Mouse (Mus musculus) common myeloid progenitor, adult 5-6 weeks (primary cell): ENCODE measurements around the gene Tpst2. TPM values are rescaled to one million over a fixed set of nuclear protein-coding genes. Genes with fewer than 3 reads are reported as not detected.

ENCODE experiments used
- ATAC-seq: replicated peaks from 2 replicates; pipeline ENCODE4 v1.8.0; 2016; ENCODE audit warnings: low read depth, mild to moderate bottlenecking, moderate TSS enrichment, inconsistent platforms; ENCODE audit not compliant: poor library complexity, severe bottlenecking
- total RNA-seq: library from RNA; stranded (forward); fragments of 200-1000, 187-1606 nt; gene quantifications from 2 replicates; pipeline ENCODE4 v1.2.3, GENCODE M21; 2017

The Tpst2 gene
- total RNA-seq, 1 experiment from 2014 or later = 32.0 TPM

DNA sequence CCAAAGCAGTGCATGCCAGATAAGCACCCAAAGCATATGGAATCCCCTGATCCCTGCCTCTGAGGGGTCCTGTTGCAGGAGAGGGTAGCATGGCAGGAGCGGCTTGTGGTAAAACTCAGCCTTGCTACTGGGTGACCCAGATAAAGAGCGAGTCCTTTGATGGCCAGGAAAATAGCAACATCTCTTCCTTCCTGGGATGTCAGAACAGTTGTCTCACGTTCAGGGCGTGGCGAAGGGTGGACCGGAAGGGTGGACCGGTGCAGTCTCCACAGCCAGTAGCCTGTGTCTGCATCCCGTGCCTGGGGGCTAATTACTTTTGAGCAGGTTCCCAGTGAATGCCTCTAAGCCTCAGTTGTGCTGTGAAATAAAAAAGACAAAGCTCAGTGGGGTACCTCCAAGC lies 23.3 kb upstream of the Tpst2 start:
- peak; percentile 66 for ATAC-seq

DNA sequence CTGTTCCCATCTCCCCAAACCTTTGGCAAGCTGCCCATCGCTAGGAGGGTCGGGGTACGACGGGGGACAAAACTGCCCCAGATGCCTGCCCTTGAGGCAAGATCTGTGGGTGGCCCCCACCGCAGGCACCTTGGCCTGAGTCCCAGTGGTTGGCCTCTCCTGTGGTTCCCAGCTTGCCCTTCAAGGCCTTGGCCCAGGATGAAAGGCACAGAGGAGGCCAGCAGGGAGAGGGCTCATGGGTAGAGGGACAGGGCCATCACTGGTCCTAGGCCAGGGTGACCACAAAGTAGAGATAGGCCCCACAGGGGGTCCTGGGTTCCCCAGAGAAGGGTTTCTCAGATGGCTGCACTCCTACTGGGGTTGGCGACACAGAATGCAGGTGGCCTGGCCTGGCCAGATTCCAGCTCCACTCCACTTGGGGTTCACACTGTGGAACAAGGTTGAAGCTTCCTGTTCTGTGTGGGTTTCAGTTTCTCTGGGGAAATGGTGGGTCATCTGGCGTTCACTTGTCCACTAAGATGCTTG lies 22.1 kb upstream of the Tpst2 start:
- ATAC-seq = peak; percentile 56

DNA sequence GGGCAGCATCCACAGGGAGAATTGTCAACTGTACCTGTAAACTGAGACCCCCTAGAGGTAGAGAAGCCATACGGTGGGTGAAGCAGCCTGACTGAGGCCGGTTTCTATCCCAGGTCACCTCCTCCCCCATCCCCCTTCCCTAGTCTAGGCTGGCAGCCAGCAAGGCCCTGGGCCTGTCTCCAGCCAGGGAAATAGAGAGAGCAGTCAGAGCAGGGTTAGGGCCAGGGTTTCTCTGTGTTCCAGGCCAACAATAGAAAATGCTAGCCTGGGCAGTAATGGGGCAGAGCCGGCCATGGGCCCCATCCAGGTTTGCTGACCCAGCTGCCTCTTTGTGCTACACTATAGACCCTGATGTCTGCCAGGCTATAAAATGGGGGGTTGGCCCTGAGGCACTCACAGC lies 21.1 kb upstream of the Tpst2 start, which contains the start of gene Crybb1:
TSS of gene Crybb1 (plus strand) at position 390 of the 400 bp plus-strand sequence.
- ATAC-seq = no peak

DNA sequence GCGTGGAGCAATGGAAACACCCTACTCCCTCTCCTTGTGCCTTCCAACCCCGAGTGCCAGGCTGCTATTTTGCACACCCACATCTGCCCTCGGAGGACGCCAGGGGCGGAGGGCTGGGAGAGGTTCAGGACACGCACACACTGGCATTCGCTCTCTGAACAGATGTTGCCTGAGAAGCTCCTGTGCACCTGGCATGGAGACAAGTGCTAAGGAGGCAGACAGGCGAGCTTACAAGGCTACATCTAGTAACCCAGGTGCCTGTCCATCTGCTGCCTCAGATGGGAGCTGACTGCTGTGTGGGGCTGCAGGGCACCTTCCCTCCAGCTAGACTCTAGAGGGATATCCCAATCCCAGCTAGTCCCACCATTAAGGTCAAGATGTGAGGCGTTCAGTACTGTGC lies 20.0 kb upstream of the Tpst2 start:
- no peak for ATAC-seq

DNA sequence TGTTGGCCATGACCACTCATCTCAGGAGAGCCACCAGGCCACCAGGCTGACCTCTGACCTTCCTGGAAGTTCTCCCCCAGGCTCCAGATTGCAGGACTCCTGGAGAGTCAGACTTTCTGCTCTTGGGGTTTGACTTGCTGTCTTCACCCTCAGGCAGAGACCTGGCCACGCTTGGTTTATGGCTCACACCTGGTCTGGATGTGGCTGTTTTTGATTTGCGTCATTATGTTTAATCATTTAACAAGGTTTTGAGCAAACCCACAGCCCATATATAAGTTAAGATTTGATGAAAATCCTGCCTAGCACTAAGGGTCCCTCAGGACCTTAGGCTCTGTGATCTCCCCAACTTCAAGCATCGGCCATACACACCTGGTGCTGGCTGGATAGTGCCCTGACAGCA lies 18.6 kb upstream of the Tpst2 start:
- no peak for ATAC-seq

DNA sequence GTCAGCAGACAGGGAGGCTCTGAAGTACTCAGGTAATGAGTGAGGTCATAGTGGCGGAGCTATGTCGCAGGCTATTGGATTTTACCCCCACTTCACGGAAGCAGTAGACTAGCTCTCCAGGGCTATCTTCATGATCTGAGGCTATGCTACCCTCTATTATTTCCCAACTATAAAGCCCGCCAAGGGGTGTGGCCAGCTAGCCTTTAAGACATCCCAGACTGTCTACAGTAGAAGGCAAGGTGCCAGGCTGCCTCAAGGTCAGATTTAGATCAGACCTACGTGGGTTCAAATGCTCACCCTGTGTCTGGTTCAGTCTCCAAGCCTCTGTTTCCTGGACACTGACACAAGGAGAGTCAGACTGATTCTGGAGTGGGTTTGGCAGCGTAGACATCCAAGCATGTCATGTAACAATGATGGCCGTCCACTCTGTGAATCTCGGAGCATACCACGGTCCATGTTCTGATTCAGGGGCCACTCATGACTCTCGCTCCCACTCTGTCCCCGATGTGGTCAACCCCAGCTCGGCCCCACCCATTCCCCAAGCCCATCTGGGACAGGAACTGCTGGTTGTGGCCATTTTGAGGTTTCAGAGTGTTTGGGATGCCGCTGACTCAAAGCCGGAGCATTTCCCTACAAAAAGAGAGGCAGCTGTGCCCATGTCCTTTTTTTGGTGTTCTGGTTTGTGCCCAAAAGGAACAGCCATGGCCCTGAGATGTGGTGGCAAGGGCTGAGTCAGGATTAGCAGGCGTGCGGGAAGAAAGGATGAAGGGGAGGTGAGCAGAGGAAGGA lies 16.4 kb upstream of the Tpst2 start:
- ATAC-seq = peak; percentile 42

DNA sequence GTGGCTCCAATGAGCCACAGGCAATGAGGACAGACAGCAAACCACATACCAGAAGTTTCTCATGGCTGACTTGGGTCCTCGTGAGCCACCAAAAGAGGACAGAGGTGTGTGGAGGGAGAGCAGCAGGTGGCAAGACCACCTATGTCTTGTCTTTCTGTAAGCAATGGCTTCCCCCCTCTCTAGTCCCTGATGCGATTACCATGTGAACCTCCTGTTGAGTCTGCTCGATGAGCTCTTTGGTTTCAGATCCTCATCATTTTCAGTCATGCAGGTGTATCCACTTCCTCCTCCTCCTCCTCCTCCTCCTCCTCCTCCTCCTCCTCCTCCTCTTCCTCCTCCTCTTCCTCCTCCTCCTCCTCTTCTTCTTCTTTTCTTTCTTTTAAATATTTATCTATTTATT lies 15.7 kb upstream of the Tpst2 start:
- ATAC-seq = no peak

DNA sequence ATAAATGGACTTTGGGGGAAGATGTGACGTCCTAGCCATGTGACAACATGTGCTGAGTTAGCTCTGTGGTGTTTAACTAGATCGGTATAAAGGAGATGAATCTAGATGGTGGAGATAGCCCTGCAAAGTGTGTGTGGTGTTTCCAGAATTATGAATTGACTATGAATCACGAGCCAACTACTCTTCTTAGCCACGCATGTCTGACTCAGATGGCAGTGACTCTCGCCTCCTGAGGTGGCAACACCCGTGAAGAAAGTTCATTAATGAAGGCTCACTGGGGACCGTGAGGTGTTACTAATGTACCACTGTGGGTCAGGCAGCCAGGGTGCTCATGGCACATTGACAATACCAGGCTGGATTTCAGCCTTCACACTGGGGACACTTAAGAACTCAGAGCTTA lies 12.4 kb upstream of the Tpst2 start:
- no peak for ATAC-seq

DNA sequence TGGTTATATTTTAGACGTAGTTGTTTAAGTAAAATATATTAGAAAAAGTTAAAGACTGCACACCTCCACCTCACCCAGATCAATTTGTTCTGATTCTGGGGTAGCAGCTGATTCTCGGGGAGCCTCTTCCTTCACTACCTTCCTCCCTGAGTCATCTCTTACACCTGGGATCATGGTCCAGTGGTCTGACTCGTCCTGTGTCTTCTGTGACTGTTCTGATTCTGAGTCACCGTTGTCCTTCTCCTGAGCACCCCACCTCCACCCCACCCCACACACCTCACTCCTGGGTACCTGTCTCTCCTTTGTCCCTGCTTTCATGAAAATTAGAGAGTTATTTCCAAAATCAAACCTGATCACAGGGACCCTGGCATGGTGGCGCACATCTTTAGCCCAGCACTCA lies 11.4 kb upstream of the Tpst2 start:
- ATAC-seq = no peak

DNA sequence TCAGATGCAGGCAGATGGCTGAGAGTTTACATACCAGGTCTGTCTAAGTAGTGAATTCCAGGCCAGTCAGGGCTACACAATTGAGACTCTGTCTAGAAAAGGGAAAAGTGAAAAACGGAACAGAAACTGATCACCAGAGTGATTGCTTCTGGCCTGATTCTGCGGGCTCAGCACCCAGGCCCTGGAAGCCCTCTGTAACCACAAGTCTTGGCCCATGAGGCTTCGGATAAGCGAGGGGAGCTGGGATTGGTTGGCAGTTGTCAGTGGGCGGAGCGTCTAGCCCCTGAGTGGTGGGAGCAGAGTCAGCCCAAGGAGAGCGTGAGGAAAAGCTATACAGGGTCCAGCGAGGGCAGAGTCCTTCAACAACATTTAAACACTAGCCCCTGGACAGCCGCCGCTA lies 11.0 kb upstream of the Tpst2 start:
- ATAC-seq = peak; percentile 88

DNA sequence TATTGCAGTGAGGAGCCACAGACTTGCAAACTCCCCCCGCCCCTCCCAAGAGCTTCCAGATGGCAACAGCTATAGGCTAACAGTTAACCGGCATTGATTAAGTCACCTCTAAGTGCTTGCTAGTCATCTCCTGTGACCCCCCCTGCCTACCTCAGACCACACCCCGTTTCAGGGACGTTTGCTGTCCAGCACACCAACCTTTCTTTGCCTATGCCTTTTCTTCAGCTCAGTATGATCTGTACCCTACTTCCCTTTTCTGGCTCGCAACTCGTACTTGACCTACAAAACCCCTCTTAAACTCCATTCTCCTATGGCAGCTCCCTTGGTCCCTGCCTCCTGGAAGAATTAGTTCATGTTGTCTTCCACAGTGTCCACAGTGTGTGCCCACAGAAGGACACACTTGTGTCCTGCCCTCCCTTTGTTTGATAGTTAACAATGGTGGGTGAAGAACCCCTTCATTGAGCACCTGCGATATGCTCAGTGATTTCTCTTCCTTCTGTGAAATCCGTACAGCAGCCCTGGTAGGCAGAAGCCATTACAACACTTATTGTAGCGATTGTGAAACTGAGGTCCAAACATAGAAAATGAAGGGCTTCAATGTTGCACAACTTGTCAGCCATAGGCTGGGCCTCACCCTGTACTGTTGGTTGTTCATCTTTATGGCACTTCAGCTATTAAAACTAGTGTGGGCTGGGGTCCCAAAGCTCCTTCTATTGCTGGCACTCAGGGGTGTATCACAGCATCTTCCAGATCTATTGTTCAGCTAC lies 10.3 kb upstream of the Tpst2 start:
- ATAC-seq = peak; percentile 48

DNA sequence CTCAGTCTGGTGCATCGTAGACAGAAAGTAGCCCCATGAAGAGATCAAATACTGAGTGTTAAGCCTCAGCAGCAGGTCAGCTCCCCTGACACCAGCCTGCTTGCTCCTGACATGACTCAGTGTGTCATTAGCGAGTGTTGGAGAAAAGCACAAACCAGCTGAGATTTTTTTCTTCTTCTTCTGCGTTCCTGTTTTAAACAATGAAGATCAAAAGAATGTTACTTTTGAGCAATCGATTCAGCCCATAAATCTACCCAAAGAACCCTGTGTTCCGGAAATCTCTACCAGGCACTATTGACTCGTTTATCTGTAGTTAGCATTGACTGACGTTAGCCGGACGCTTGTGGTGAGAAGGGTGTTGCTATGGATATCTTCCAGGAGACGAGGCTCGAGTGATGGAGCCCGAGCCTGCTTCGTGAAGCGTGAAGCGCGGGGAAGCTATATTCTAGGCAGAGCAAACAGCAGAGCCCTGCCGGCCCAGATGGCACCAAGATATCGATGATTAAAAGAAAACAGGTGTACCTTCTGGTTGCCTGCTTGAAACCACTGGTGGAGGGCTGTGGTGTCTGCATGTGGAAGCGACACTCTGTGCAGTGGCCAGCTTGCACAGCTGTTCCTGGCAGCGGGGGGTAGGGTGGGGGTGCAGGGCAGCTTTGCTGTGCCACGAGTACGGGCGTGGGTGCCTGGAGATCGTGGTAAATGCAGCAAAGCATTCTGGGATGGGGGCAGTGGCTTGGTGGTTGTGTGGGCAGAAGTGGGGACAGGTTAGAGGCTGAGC lies 5.5 kb upstream of the Tpst2 start:
- peak; percentile 27 for ATAC-seq

DNA sequence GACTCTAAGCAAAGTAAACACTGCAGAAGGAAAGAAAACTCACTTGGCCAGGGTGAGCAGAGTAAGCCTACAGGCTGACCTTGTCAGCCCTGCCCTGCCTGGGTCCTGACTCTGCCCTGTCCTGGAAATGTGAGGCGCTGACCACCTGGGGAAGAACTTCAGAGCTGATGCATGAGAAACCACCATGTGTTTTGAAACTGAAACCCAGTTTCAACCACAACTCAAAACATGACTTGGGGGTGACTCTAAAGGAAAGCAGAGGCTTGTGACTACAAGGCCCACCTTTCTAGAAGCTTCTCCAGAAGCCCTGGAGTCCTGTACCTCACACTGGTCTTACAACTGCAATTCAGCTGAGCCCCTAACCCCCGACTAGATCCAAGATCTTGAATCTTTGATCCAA lies 3.6 kb upstream of the Tpst2 start:
- no peak for ATAC-seq

DNA sequence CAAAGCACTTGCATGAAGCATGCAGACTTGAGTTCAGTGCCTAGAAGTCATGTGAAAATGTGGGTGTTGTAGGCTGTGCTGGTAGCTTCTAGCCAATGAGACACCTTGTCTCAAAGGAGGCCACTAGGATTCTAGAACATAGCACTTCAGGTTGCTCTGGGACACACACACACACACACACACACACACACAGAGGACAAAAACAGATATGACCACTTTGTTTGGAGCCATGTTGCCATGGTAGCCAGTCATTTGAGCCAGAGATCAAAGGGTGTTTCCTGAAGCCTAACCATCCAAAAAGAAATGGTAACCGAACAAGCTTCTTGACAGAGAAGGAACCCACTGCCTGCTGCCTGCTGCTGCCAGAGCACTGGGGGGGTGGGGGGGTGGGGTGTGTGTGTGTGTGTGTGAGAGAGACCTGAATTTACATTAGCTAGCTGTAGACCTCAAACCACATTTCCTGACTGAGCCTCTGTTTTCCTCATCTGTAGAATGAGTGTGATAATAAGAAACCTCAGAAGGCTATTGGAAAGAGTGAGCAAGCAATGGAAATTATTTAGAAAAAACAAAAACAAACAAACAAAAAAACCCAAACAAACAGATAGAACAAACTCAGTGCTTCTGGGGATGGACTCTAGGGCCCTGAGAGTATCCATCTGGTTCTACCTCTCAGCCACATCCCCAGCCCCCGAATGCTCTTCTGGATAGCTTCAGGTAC lies 2.6 kb upstream of the Tpst2 start:
- peak; percentile 3 for ATAC-seq

DNA sequence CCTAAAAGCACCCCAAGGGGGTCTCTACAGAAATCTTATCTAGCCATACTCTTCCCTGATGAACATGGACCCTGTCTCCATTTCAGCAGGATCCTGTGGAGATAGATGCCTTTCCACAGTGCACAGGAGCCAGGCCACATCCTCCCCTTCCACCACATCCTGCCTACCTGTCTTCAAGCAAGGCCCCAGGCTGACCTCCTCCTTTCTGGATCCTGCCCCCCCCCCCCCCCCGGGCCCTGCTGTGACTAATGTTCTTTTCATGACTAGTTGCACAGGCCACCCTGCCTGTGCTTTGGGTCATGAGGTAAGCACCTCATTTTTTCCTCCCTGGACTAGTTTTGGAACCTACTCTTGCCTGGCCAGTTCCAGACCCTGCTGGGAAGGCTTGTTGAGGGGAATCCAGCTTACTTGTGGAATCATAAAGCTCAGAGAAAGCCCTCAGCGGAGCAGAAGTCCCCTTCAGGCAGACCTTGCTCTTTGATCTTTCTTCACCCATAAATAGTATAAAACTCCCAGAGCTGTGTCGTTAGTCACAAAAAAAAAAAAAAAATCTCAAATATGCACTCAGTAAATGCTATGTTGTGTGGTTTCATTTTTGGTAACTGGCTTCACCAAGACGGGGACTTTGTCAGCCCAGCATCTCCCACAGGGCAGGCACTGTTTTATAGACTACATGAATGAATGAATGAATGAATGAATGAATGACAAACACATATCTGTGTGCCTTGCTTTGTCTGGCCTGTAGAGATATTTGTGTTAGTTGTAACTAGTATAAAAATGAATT lies 1.3 kb upstream of the Tpst2 start:
- ATAC-seq = no peak

DNA sequence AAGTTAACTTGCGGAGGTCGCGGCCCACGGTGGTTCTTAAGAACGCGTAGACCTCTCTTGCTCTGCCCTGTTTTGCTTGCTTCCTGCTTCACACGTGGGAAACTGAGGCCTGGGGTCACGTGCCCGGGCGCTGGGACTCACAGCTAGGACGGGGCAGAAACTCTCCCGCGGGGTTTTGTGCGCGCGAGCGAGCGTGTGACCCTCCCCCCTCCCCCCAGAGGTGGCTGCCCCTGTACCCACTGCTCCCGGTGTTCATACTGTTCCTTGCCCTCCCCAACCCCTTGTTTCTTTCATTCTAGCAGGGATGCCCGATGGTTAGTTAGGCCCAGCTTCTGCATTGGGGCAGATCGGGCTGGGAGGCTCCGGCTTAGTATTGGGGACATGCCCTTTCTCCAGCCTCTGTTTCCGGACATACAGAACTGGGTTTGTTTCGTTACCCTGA lies 437 bp downstream of the Tpst2 start:
- no peak for ATAC-seq

DNA sequence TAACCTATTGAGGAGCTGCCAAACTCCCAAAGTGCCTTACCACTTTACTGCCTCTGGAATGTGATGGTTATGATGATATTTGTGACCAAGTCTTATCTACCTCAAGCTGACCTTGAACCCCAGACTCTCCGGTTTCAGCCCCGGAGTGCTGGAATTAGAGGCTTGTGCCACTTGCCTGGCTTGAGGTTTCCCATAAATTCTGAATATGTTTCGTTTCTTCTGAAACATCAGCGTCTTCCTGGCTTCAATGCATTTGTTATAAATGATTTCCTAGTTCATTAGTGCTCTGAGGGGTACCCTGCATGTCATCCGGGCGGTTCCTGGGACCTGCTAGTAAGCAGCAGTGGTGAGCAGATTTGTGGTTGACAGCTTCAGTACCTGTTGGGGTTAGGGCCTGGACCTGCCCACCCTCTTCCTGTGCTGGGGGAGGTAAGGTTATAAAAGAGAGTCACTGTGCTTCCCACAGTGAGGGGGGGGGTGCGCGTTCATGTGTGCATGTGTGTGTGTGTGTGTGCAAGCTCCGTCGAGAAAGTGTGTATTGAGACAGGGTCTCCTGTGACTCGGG lies 1.5 kb downstream of the Tpst2 start:
- ATAC-seq = no peak

DNA sequence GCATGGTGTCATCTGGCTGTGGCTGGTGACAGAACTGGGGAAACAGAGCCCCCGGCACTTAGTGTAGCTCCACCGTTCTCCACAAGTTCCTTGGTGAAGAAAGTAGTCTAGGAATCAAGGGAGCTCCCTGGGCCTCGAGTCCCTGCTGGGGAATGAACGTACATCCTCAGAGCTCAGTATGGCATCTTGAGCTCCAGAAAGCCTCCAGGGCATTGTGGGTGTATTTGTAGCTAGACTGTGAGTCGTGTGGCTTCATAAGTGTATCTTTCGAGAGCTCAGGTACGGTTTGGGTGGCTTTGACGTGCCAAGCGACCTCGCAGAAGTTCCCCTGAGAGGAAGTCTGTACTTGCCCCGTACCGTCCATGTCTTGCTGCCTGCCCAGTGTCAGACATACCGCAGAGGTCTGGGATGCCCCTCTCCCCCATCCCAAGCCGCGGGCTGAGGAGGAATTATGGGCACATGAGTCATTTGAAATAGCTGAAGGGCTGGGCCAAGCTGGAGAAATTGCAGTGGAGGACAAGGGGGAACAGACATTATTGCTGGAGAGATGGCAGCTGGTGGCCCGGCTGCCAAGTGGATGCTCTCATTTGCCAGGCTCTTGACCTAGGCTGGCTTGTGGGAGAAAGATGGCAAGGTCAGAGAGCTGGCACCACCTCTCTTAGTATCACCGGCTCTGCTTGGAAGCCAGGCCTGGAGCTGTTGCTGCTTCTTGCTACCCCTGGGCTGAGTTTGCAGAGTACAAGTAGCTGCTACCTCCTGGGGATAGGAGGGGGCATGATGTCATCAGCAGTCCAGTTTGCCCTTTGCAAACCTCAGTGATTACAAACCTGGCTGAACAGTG lies 2.9 kb downstream of the Tpst2 start:
- ATAC-seq = no peak
